Mouse (Mus musculus) lung, adult 2 months (tissue): ENCODE results near the gene Chsy1.

ENCODE experiments used
- CTCF ChIP-seq: fragments of 200-500 bp; IDR thresholded peaks from 2 replicates; pipeline ENCODE4 v1.5.1; 2011; ENCODE audit warnings: mild to moderate bottlenecking, low read length, control low read depth; ENCODE audit not compliant: insufficient read depth
- POLR2A ChIP-seq: fragments of 200-500 bp; IDR thresholded peaks from 2 replicates; pipeline ENCODE4 v1.6.1; 2011; ENCODE audit warnings: low read depth, mild to moderate bottlenecking, control low read depth, low read length, borderline replicate concordance; ENCODE audit errors: extremely low read depth

GRCm38 (mm10) chr7:66176929-66177328 lies 67.6 kb downstream of the Chsy1 start:
- TF ChIP-seq POLR2A, result no peak
- TF ChIP-seq CTCF, result no peak
